Mouse (Mus musculus) olfactory bulb, adult 2 months (tissue): ENCODE results near the gene Ttyh2.

Experiments used
- CTCF ChIP-seq: fragments of 200-500 bp; IDR thresholded peaks from 2 replicates; pipeline ENCODE4 v1.5.1; 2012; ENCODE audit warnings: low read depth, mild to moderate bottlenecking, low read length, moderate library complexity; ENCODE audit not compliant: insufficient read depth
- POLR2A ChIP-seq: fragments of 200-500 bp; IDR thresholded peaks from 2 replicates; pipeline ENCODE4 v1.6.1; 2012; ENCODE audit warnings: mild to moderate bottlenecking, low read depth, low read length, moderate library complexity; ENCODE audit not compliant: insufficient read depth

DNA sequence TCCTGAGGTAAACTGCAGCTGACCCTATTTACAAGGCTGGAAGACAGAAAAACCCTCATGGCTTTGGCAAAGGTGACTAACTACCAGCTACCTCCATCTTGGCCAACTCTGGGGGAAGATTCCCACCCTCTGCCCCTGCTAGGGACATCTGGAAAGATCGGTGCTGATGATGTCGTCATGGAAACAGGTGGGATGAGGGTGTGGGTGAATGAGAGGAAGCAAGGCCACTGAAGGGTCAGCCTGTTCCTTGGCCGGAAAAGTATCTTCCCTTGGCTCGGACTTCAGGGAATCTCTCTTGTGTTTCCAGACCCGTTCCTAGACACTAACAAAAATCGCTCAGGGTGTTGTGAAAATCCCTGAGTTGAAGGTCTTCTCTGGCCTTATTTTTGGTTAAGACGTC is 40.3 kb downstream of the Ttyh2 start:
- no peak for TF ChIP-seq CTCF
- no peak for TF ChIP-seq POLR2A
